Mouse (Mus musculus) stomach, postnatal 0 days (tissue): ENCODE data around the gene Rell1. TPM values are rescaled to one million over a fixed set of nuclear protein-coding genes. Genes with fewer than 3 reads are reported as not detected.

Experiments
- ATAC-seq: fragments of 200-750 bp; cut with Nextera tagmentation; 2 replicates; pipeline ENCODE4 v1.8.0; 2017; ENCODE audit not compliant: low FRiP score, low TSS enrichment
- DNase-seq: peaks from one replicate; pipeline ENCODE4 v3.0.0-alpha.2; 2016; ENCODE audit warnings: low spot score
- H3K27ac ChIP-seq: fragments of 300-500 bp; sonication (generic); replicated peaks from 2 replicates; pipeline ENCODE4 v1.5.1; 2014; ENCODE audit warnings: mild to moderate bottlenecking, control low read depth
- H3K27me3 ChIP-seq: fragments of 300-500 bp; sonication (generic); 2 replicates; pipeline ENCODE4 v1.6.1; 2014; ENCODE audit warnings: low read length; ENCODE audit not compliant: control insufficient read depth, insufficient read depth
- H3K36me3 ChIP-seq: fragments of 300-500 bp; sonication (generic); 2 replicates; pipeline ENCODE4 v1.6.1; 2014; ENCODE audit warnings: low read length, mixed read lengths; ENCODE audit not compliant: control insufficient read depth, insufficient read depth
- H3K4me1 ChIP-seq: fragments of 300-500 bp; sonication (generic); replicated peaks from 2 replicates; pipeline ENCODE4 v1.6.1; 2014; ENCODE audit warnings: antibody characterized with exemption; ENCODE audit not compliant: control insufficient read depth, insufficient read depth
- H3K4me2 ChIP-seq: fragments of 300-500 bp; sonication (generic); replicated peaks from 2 replicates; pipeline ENCODE4 v1.6.1; 2014; ENCODE audit warnings: low read depth, mild to moderate bottlenecking, control low read depth, moderate library complexity
- H3K4me3 ChIP-seq: fragments of 300-500 bp; sonication (generic); 2 replicates; pipeline ENCODE4 v1.5.1; 2014; ENCODE audit warnings: low read depth, low read length, control low read depth
- H3K9ac ChIP-seq: fragments of 300-500 bp; sonication (generic); 2 replicates; pipeline ENCODE4 v1.6.1; 2014; ENCODE audit warnings: mild to moderate bottlenecking, low read length, control low read depth, mixed read lengths
- H3K9me3 ChIP-seq: fragments of 300-500 bp; sonication (generic); 2 replicates; pipeline ENCODE4 v1.6.1; 2016; ENCODE audit warnings: low read length; ENCODE audit not compliant: control insufficient read depth
- CTCF ChIP-seq: IDR thresholded peaks from 2 replicates; pipeline ENCODE4 v1.5.1; 2016; ENCODE audit warnings: antibody characterized with exemption, low read depth, mild to moderate bottlenecking, moderate library complexity
- EP300 ChIP-seq: optimal IDR thresholded peaks from 2 replicates; pipeline ENCODE3; 2016; ENCODE audit warnings: antibody characterized with exemption
- WGBS: fragments of 180-500 bp; shearing (Covaris S2); extraction: QIAGEN DNeasy Blood & Tissue Kit; methylation state at CpG from one replicate; pipeline ENCODE4 v1.1.7; 2014; 5-methylcytosine and 5-hydroxymethylcytosine counted together
- polyA plus RNA-seq: library from polyadenylated mRNA; unstranded; fragments of >200 nt; fragmentation: Nextera tagmentation; extraction: Ambion mirVana; gene quantifications from 2 replicates; pipeline ENCODE4 v1.2.1, GENCODE M21; 2015

Rell1 gene
- polyA plus RNA-seq, 1 experiment from 2014 or later, result 17.4 TPM

GRCm38 (mm10) chr5:63867421-63867820 is 101.3 kb downstream of the Rell1 start:
- Histone ChIP-seq H3K9me3 (no peaks in the 10 kb centered on the region), H3K36me3 (no peaks in the 10 kb centered on the region), H3K27ac (no peak overlapping the region), H3K4me1 (no peaks in the 10 kb centered on the region), H3K4me3 (no peak overlapping the region), H3K9ac (no peak overlapping the region), H3K4me2 (no peak overlapping the region), H3K27me3 (no peaks in the 10 kb centered on the region)
- no peak for DNase-seq
- TF ChIP-seq EP300 (no peak), CTCF (no peak)
- 0 out of 2 replicates have a peak, but pooled peaks have one; percentile 34 for ATAC-seq
- whole genome bisulfite sequencing, result 36% methylated on average over 3 of the region's 3 CpGs

GRCm38 (mm10) chr5:63858901-63859300 is 109.8 kb downstream of the Rell1 start:
- Histone ChIP-seq H3K27ac (no peak overlapping the region), H3K9ac (no peak overlapping the region), H3K27me3 (no peaks in the 10 kb centered on the region), H3K36me3 (no peaks in the 10 kb centered on the region), H3K9me3 (no peaks in the 10 kb centered on the region), H3K4me2 (no peak overlapping the region), H3K4me1 (no peaks in the 10 kb centered on the region), H3K4me3 (no peak overlapping the region)
- ATAC-seq, result no peak
- WGBS, result 89% methylated on average over 8 of the region's 8 CpGs
- DNase-seq, result no peak
- no peak for TF ChIP-seq EP300
- TF ChIP-seq CTCF, result no peak

Other genes starting within 250 kb of the Rell1 start
- gene 0610040J01Rik, start 156.5 kb downstream of the Rell1 start, polyA plus RNA-seq, result 53.8 and 56.2 TPM in 2 replicates
- 33.8 and 34.3 TPM in 2 replicates for gene Pgm2, start 124.1 kb upstream of the Rell1 start, polyA plus RNA-seq
- gene Tbc1d1, start 187.4 kb upstream of the Rell1 start, polyA plus RNA-seq, result 11.5 and 12.4 TPM in 2 replicates